Mouse (Mus musculus) stomach, embryonic 14.5 days (tissue): ENCODE results near the gene Prr12. TPM values are rescaled to one million over a fixed set of nuclear protein-coding genes. Genes with fewer than 3 reads are reported as not detected.

Experiments used
- ATAC-seq: fragments of 200-750 bp; cut with Nextera tagmentation; 2 replicates; pipeline ENCODE4 v1.8.0; 2017; ENCODE audit warnings: low read depth, moderate TSS enrichment; ENCODE audit not compliant: insufficient number of reproducible peaks, insufficient read depth, low FRiP score
- H3K27ac ChIP-seq: fragments of 300-500 bp; sonication (generic); 2 replicates; pipeline ENCODE4 v1.5.1; 2014; ENCODE audit warnings: mild to moderate bottlenecking, low read length, moderate library complexity, mixed read lengths
- H3K27me3 ChIP-seq: fragments of 300-500 bp; sonication (generic); 2 replicates; pipeline ENCODE4 v1.6.1; 2014; ENCODE audit warnings: low read length, control low read depth, mixed read lengths; ENCODE audit not compliant: control insufficient read depth, insufficient read depth
- H3K36me3 ChIP-seq: fragments of 300-500 bp; sonication (generic); 2 replicates; pipeline ENCODE4 v1.6.1; 2014; ENCODE audit warnings: mild to moderate bottlenecking, control low read depth, low read length, moderate library complexity, mixed read lengths; ENCODE audit not compliant: control insufficient read depth, insufficient read depth
- H3K4me1 ChIP-seq: fragments of 300-500 bp; sonication (generic); 2 replicates; pipeline ENCODE4 v1.6.1; 2014; ENCODE audit warnings: low read length, control low read depth, mixed read lengths; ENCODE audit not compliant: control insufficient read depth, insufficient read depth
- H3K4me2 ChIP-seq: fragments of 300-500 bp; sonication (generic); replicated peaks from 2 replicates; pipeline ENCODE4 v1.6.1; 2014; ENCODE audit warnings: low read depth, low read length, control low read depth
- H3K4me3 ChIP-seq: fragments of 300-500 bp; sonication (generic); 2 replicates; pipeline ENCODE4 v1.5.1; 2014; ENCODE audit warnings: low read depth, low read length, control low read depth
- H3K9ac ChIP-seq: fragments of 300-500 bp; sonication (generic); replicated peaks from 2 replicates; pipeline ENCODE4 v1.6.1; 2014; ENCODE audit warnings: low read depth, mild to moderate bottlenecking, control low read depth, low read length, moderate library complexity, mixed read lengths
- H3K9me3 ChIP-seq: fragments of 300-500 bp; sonication (generic); 2 replicates; pipeline ENCODE4 v1.6.1; 2016; ENCODE audit warnings: low read depth, low read length, control low read depth; ENCODE audit not compliant: control insufficient read depth
- WGBS: fragments of 180-500 bp; shearing (Covaris S2); extraction: QIAGEN DNeasy Blood & Tissue Kit; methylation state at CpG from one replicate; pipeline ENCODE4 v1.1.7; 2014; 5-methylcytosine and 5-hydroxymethylcytosine counted together
- polyA plus RNA-seq: library from polyadenylated mRNA; unstranded; fragments of >200 nt; fragmentation: Nextera tagmentation; extraction: Ambion mirVana; gene quantifications from 2 replicates; pipeline ENCODE4 v1.2.1, GENCODE M21; 2014

Gene Prr12
- polyA plus RNA-seq, 1 experiment from 2014 or later = 17.8 TPM

DNA sequence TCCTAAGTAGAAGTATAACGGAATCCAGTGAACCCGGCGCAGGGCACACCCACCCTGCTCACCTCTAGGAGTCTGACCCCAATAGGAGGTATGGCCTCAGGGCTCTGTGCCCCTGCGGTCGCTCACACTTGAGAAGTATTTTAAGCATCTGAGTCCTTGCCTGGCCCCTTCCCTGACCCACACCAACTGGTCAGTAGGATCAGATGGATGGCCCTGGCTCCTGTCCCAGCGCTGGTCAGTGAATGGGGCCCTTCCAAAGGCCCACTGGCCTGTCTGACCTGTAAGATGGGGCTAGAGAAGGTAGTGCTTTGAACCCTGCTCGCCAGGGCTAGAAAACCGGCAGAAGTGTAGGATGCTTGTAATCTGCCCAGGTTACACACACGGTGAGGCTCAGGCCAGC, 11.8 kb downstream of the Prr12 start:
- ATAC-seq = no peak
- H3K4me1 ChIP-seq = no peaks in the 10 kb centered on the region
- WGBS = 91% methylated on average over 9 of the region's 9 CpGs
- H3K27me3 ChIP-seq = no peaks in the 10 kb centered on the region
- H3K27ac ChIP-seq = no peak overlapping the region
- H3K36me3 ChIP-seq = peaks cover 94% of the 10 kb centered on the region
- H3K9ac ChIP-seq = no peak overlapping the region
- H3K4me3 ChIP-seq = no peak overlapping the region
- H3K4me2 ChIP-seq = no peak overlapping the region
- no peaks in the 10 kb centered on the region for H3K9me3 ChIP-seq

GRCm38 (mm10) chr7:45038411-45038810, 14.3 kb downstream of the Prr12 start:
- Histone ChIP-seq H3K36me3 (peaks cover 94% of the 10 kb centered on the region), H3K9ac (no peak overlapping the region), H3K9me3 (no peaks in the 10 kb centered on the region), H3K4me3 (no peak overlapping the region), H3K4me2 (no peak overlapping the region), H3K27ac (no peak overlapping the region), H3K4me1 (no peaks in the 10 kb centered on the region), H3K27me3 (no peaks in the 10 kb centered on the region)
- no peak for ATAC-seq
- 92% methylated on average over 9 of the region's 9 CpGs for WGBS

- 72% methylated on average over 7 of the region's 7 CpGs for WGBS
Measured at GRCm38 (mm10) chr7:45037720-45038361, 14.8 kb downstream of the Prr12 start.

GRCm38 (mm10) chr7:45036702-45037101, 16.0 kb downstream of the Prr12 start:
- WGBS = 78% methylated on average over 11 of the region's 11 CpGs
- H3K4me2 ChIP-seq = no peak overlapping the region
- no peak overlapping the region for H3K27ac ChIP-seq
- ATAC-seq = no peak
- no peaks in the 10 kb centered on the region for H3K27me3 ChIP-seq
- no peak overlapping the region for H3K4me3 ChIP-seq
- peaks cover 94% of the 10 kb centered on the region for H3K36me3 ChIP-seq
- no peaks in the 10 kb centered on the region for H3K9me3 ChIP-seq
- H3K4me1 ChIP-seq = no peaks in the 10 kb centered on the region
- no peak overlapping the region for H3K9ac ChIP-seq

More at GRCm38 (mm10) chr7:45037720-45038361, 14.8 kb downstream of the Prr12 start:
- Histone ChIP-seq H3K36me3 (peaks cover 94% of the 10 kb centered on the region), H3K9ac (no peak overlapping the region), H3K9me3 (no peaks in the 10 kb centered on the region), H3K4me2 (no peak overlapping the region), H3K27ac (no peak overlapping the region), H3K27me3 (no peaks in the 10 kb centered on the region), H3K4me1 (no peaks in the 10 kb centered on the region), H3K4me3 (no peak overlapping the region)
- no peak for ATAC-seq

- no peaks in the 10 kb centered on the region for H3K9me3 ChIP-seq
- H3K9ac ChIP-seq = no peak overlapping the region
- no peak for ATAC-seq
- H3K4me1 ChIP-seq = no peaks in the 10 kb centered on the region
- no peaks in the 10 kb centered on the region for H3K27me3 ChIP-seq
- 85% methylated on average over 3 of the region's 3 CpGs for WGBS
- H3K4me3 ChIP-seq = no peak overlapping the region
- no peak overlapping the region for H3K27ac ChIP-seq
- peaks cover 92% of the 10 kb centered on the region for H3K36me3 ChIP-seq
- H3K4me2 ChIP-seq = no peak overlapping the region
Measured at GRCm38 (mm10) chr7:45035631-45036030, 17.1 kb downstream of the Prr12 start.

GRCm38 (mm10) chr7:45033722-45034359, 18.8 kb downstream of the Prr12 start:
- peaks cover 95% of the 10 kb centered on the region for H3K36me3 ChIP-seq
- no peaks in the 10 kb centered on the region for H3K27me3 ChIP-seq
- ATAC-seq = no peak
- H3K9ac ChIP-seq = no peak overlapping the region
- no peaks in the 10 kb centered on the region for H3K9me3 ChIP-seq
- H3K27ac ChIP-seq = no peak overlapping the region
- no peak overlapping the region for H3K4me2 ChIP-seq
- H3K4me3 ChIP-seq = no peak overlapping the region
- H3K4me1 ChIP-seq = no peaks in the 10 kb centered on the region
- 97% methylated on average over 19 of the region's 19 CpGs for WGBS

DNA sequence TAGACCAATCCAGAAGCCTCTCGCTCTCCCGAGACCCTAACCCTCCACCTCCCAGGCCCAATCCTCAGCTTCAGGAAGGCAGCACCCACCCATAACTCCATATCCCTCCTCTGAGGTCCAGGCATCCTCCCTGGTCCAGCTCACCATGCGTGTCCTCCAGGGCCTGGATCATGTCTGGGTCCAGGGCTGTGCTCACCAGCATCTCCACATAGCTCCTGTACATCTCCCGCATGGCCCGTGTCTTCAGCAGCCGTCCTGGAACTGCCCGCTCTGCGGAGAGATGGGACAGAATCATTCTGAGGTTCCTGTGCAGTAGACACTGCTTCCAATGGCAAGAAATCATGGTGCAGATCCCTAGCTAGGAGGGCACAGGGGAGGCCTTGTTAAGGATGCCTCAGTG, 21.8 kb downstream of the Prr12 start:
- Histone ChIP-seq H3K4me3 (no peak overlapping the region), H3K4me1 (no peaks in the 10 kb centered on the region), H3K36me3 (peaks cover 90% of the 10 kb centered on the region), H3K27ac (no peak overlapping the region), H3K27me3 (no peaks in the 10 kb centered on the region), H3K9me3 (no peaks in the 10 kb centered on the region), H3K4me2 (no peak overlapping the region), H3K9ac (no peak overlapping the region)
- ATAC-seq = no peak
- WGBS = 97% methylated on average over 8 of the region's 8 CpGs

GRCm38 (mm10) chr7:45029995-45030394, 22.7 kb downstream of the Prr12 start:
- Histone ChIP-seq H3K27ac (no peak overlapping the region), H3K36me3 (peaks cover 81% of the 10 kb centered on the region), H3K4me2 (no peak overlapping the region), H3K9me3 (no peaks in the 10 kb centered on the region), H3K27me3 (no peaks in the 10 kb centered on the region), H3K4me3 (no peak overlapping the region), H3K4me1 (no peaks in the 10 kb centered on the region), H3K9ac (no peak overlapping the region)
- ATAC-seq = no peak
- WGBS = 92% methylated on average over 6 of the region's 6 CpGs

- Histone ChIP-seq H3K4me1 (no peaks in the 10 kb centered on the region), H3K9me3 (no peaks in the 10 kb centered on the region), H3K27ac (no peak overlapping the region), H3K27me3 (no peaks in the 10 kb centered on the region), H3K9ac (no peak overlapping the region), H3K4me3 (no peak overlapping the region), H3K4me2 (no peak overlapping the region), H3K36me3 (peaks cover 65% of the 10 kb centered on the region)
- 91% methylated on average over 11 of the region's 11 CpGs for WGBS
- no peak for ATAC-seq
Measured at GRCm38 (mm10) chr7:45028351-45028750, 24.3 kb downstream of the Prr12 start.
